8 mouse cellular contexts compared by ENCODE assay signal in genomic region chr12:52097049-52097649, GRCm38 (mm10). TPM values are rescaled to one million over a fixed set of nuclear protein-coding genes. Genes with fewer than 3 reads are reported as not detected.
A peak's percentile ranks its signal among the peaks of the same experiment; 100 is the strongest.
DNase-seq lines count a peak whose midpoint lies in the region; ATAC-seq and TF ChIP-seq lines count a peak whose summit lies in the region.

No protein-coding gene starts in this region.

- intact Hi-C loops in heart, postnatal 36 days (cut with DNase I): no loop called here

- TF ChIP-seq CTCF in ES-Bruce4 (IDR thresholded peaks at IDR 0.05; ENCODE audit: low read depth, low read length): no peak
- no peak for TF ChIP-seq CTCF in heart, postnatal 0 days (IDR thresholded peaks at IDR 0.05; ENCODE audit: low read depth)

- H3K4me2 ChIP-seq in heart, embryonic 11.5 days: peak overlapping the region; percentile 68
- H3K4me2 ChIP-seq in heart, postnatal 0 days (ENCODE audit: low read depth, low read length): peak overlapping the region; percentile 71

- H3K36me3 ChIP-seq in heart, embryonic 11.5 days (ENCODE audit: control insufficient read depth, insufficient read depth, low read length): no peaks in the 10 kb centered on the region
- no peaks in the 10 kb centered on the region for H3K36me3 ChIP-seq in ES-Bruce4 (ENCODE audit: control insufficient read depth, insufficient read depth, low read length, poor library complexity, severe bottlenecking)
- no peaks in the 10 kb centered on the region for H3K36me3 ChIP-seq in heart, postnatal 0 days (replicated peaks; ENCODE audit: control insufficient read depth, insufficient read depth, low read length)

- H3K9ac ChIP-seq in heart, embryonic 11.5 days (ENCODE audit: low read depth, low read length): no peak overlapping the region
- peak overlapping the region; percentile 76 for H3K9ac ChIP-seq in ES-Bruce4 (ENCODE audit: low read depth, poor library complexity, severe bottlenecking)
- peak overlapping the region; percentile 84; the same call in 1 of the 2 replicates for H3K9ac ChIP-seq in heart, postnatal 0 days (replicated peaks; ENCODE audit: low read depth, low read length)

- no peak for DNase-seq in heart, postnatal 36 days
- no peak for DNase-seq in heart, postnatal 0 days (ENCODE audit: low spot score)
- DNase-seq in adrenal gland, postnatal 36 days: no peak
- DNase-seq in testis, postnatal 10 days (ENCODE audit: low spot score): no peak
- DNase-seq in thymus, postnatal 4 days: no peak

- WGBS in heart, embryonic 11.5 days (ENCODE audit: insufficient replicate concordance): 67% methylated on average over 13 of the region's 13 CpGs
- 67% methylated on average over 13 of the region's 13 CpGs for WGBS in heart, postnatal 0 days

- H3K27ac ChIP-seq in heart, embryonic 11.5 days (ENCODE audit: low read depth, low read length): no peak overlapping the region
- no peak overlapping the region for H3K27ac ChIP-seq in ES-Bruce4 (ENCODE audit: insufficient read depth, low read length)
- H3K27ac ChIP-seq in heart, postnatal 0 days (ENCODE audit: low read depth): no peak overlapping the region

- no peak for TF ChIP-seq POLR2A in ES-Bruce4 (IDR thresholded peaks at IDR 0.05; ENCODE audit: insufficient read depth, low read length)

- no peaks in the 10 kb centered on the region for H3K4me1 ChIP-seq in heart, embryonic 11.5 days (ENCODE audit: control insufficient read depth, insufficient read depth, low read length)
- no peaks in the 10 kb centered on the region for H3K4me1 ChIP-seq in ES-Bruce4 (ENCODE audit: control insufficient read depth, insufficient read depth, low read length)
- no peaks in the 10 kb centered on the region; the same call in 1 of the 2 replicates for H3K4me1 ChIP-seq in heart, postnatal 0 days (ENCODE audit: control insufficient read depth, insufficient read depth)

- H3K27me3 ChIP-seq in heart, embryonic 11.5 days (ENCODE audit: control insufficient read depth, insufficient read depth, low read length): no peaks in the 10 kb centered on the region
- no peaks in the 10 kb centered on the region for H3K27me3 ChIP-seq in ES-Bruce4 (ENCODE audit: control insufficient read depth, insufficient read depth, low read length, poor library complexity, severe bottlenecking)
- no peaks in the 10 kb centered on the region for H3K27me3 ChIP-seq in heart, postnatal 0 days (ENCODE audit: control insufficient read depth, insufficient read depth, low read length)

- H3K9me3 ChIP-seq in heart, embryonic 11.5 days (replicated peaks; ENCODE audit: control insufficient read depth, low read length): no peaks in the 10 kb centered on the region
- no peaks in the 10 kb centered on the region for H3K9me3 ChIP-seq in ES-Bruce4 (replicated peaks; ENCODE audit: control insufficient read depth, insufficient read depth, low read length, poor library complexity, severe bottlenecking)
- H3K9me3 ChIP-seq in heart, postnatal 0 days (replicated peaks; ENCODE audit: control insufficient read depth, low read length): no peaks in the 10 kb centered on the region

- no peak for TF ChIP-seq EP300 in ES-Bruce4 (IDR thresholded peaks at IDR 0.05; ENCODE audit: insufficient read depth, low read depth, low read length)
- TF ChIP-seq EP300 in heart, postnatal 0 days (IDR thresholded peaks at IDR 0.05; ENCODE audit: low read depth): no peak

- H3K4me3 ChIP-seq in heart, embryonic 11.5 days (ENCODE audit: low read depth, low read length): peak overlapping the region; percentile 85
- H3K4me3 ChIP-seq in ES-Bruce4 (ENCODE audit: low read depth, low read length): no peak overlapping the region; the same call in 1 of the 2 replicates
- peak overlapping the region; percentile 91 for H3K4me3 ChIP-seq in heart, postnatal 0 days (ENCODE audit: low read depth, low read length)

- no peak for ATAC-seq in heart, embryonic 11.5 days (replicated peaks; ENCODE audit: insufficient number of reproducible peaks, low FRiP score, low TSS enrichment)
- no peak for ATAC-seq in heart, postnatal 0 days (ENCODE audit: insufficient read depth, low read depth)
- ATAC-seq in megakaryocyte-erythroid progenitor cell, adult 5-6 weeks (replicated peaks; ENCODE audit: low FRiP score, low TSS enrichment, poor library complexity, severe bottlenecking): peak; percentile 44; the same call in 1 of the 2 replicates

RNA-seq across cellular contexts. Expression of gene Nubpl, which starts 0.4 kb away (rescaled TPM):
- 10.9 and 11.7 TPM in 2 replicates for polyA plus RNA-seq in heart, embryonic 11.5 days (2014; fragmentation: Nextera tagmentation; extraction: Ambion mirVana)
- 1 to 10 TPM; 8.4 to 9.9 TPM for total RNA-seq in heart, postnatal 36 days (2021)
- polyA plus RNA-seq in ES-Bruce4 (2011; ENCODE audit: insufficient read depth, insufficient read length, low read depth, missing spikeins): 20.3 and 21.5 TPM in 2 replicates
- total RNA-seq in heart, postnatal 0 days (2014; rRNA removed; ENCODE audit: low replicate concordance): 2.7 and 9.0 TPM in 2 replicates
- polyA plus RNA-seq in heart, postnatal 0 days (2015; fragmentation: Nextera tagmentation; extraction: Ambion mirVana): 9.4 and 9.9 TPM in 2 replicates
- 7.5 and 8.8 TPM in 2 replicates for total RNA-seq in megakaryocyte-erythroid progenitor cell, adult 5-6 weeks (2014; fragmentation: Nextera tagmentation)
- total RNA-seq in megakaryocyte-erythroid progenitor cell, adult 5-6 weeks (2017): 5.2 and 9.4 TPM in 2 replicates
- 10 to 100 TPM; 10.1 to 13.3 TPM for total RNA-seq in adrenal gland, postnatal 36 days (2021)
